Mouse (Mus musculus): ENCODE results near the gene Rreb1.

DNA sequence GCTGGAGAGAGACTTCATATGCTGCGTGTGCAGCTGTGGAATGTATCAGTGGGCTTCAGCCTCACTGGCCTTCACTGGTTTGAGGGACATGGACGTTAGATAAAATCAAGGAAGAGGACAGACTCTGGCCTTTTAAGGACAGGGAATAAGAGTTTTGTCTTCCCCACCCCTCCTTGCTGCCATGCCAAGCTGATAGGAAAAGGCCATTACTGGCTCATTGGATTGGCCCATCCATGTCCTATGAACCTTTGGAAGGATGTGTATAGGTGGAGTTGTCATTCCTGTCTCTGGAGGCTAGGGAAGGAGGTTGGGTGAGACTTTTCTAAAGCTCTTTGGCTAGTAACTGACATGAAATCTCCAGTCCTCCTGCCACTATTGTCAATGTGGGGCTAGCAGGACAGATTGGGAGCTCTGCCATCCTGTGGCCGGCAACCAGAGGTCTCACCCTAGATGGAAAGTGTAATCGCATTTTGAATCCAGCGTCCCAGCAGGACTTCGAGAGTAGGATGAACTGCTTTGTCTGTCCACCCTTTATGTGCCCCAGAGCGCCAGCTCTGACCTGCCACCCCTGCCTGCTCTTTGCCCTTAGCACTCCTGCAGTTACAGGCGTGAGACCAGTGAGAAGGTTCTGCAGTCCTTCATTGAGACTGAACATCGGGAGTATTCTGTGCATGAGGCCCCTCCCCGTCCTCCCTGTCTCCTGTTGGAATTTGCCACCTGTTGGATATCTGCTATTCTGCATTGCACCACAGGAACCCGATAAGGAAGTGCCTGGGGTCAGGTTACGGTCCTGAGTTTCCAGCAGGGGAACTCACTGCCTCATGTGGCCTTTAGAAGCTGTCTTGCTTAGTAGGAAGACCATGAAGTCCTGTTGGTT, 134.6 kb downstream of the Rreb1 start:
- no peak for TF ChIP-seq CTCF (IDR thresholded peaks at IDR 0.05; ENCODE audit: low read depth, low read length)
- TF ChIP-seq POLR2A (IDR thresholded peaks at IDR 0.05; ENCODE audit: extremely low read depth, insufficient read depth, low read length), result no peak

Measured in liver, adult 2 months (tissue).